Mouse (Mus musculus) lung, embryonic 14.5 days (tissue): Measurements from ENCODE around the gene Six2. TPM values are rescaled to one million over a fixed set of nuclear protein-coding genes. Genes with fewer than 3 reads are reported as not detected.
A peak's percentile ranks its signal among the peaks of the same experiment; 100 is the strongest.

ENCODE experiments used
- ATAC-seq: fragments of 200-750 bp; cut with Nextera tagmentation; 2 replicates; pipeline ENCODE4 v1.8.0; 2017; ENCODE audit warnings: mild to moderate bottlenecking, moderate TSS enrichment, moderate library complexity; ENCODE audit not compliant: insufficient read depth
- DNase-seq: peaks from one replicate; pipeline ENCODE4 v3.0.0-alpha.2; 2015
- H3K27ac ChIP-seq: fragments of 300-500 bp; sonication (generic); 2 replicates; pipeline ENCODE4 v1.5.1; 2014; ENCODE audit warnings: low read depth, mild to moderate bottlenecking, moderate library complexity
- H3K27me3 ChIP-seq: fragments of 300-500 bp; sonication (generic); 2 replicates; pipeline ENCODE4 v1.6.1; 2014; ENCODE audit warnings: low read length, control low read depth; ENCODE audit not compliant: insufficient read depth
- H3K36me3 ChIP-seq: fragments of 300-500 bp; sonication (generic); 2 replicates; pipeline ENCODE4 v1.6.1; 2014; ENCODE audit warnings: control low read depth; ENCODE audit not compliant: insufficient read depth
- H3K4me1 ChIP-seq: fragments of 300-500 bp; sonication (generic); 2 replicates; pipeline ENCODE4 v1.6.1; 2014; ENCODE audit warnings: antibody characterized with exemption, control low read depth; ENCODE audit not compliant: insufficient read depth
- H3K4me2 ChIP-seq: fragments of 300-500 bp; sonication (generic); 2 replicates; pipeline ENCODE4 v1.6.1; 2014; ENCODE audit warnings: mild to moderate bottlenecking
- H3K4me3 ChIP-seq: fragments of 300-500 bp; sonication (generic); 2 replicates; pipeline ENCODE4 v1.5.1; 2014; ENCODE audit warnings: low read depth, low read length
- H3K9ac ChIP-seq: fragments of 300-500 bp; sonication (generic); 2 replicates; pipeline ENCODE4 v1.6.1; 2014
- H3K9me3 ChIP-seq: fragments of 300-500 bp; sonication (generic); 2 replicates; pipeline ENCODE4 v1.6.1; 2016; ENCODE audit warnings: low read depth, low read length, control low read depth
- CTCF ChIP-seq: IDR thresholded peaks from 2 replicates; pipeline ENCODE4 v1.5.1; 2016; ENCODE audit warnings: antibody characterized with exemption, low read depth
- WGBS: fragments of 180-500 bp; shearing (Covaris S2); extraction: QIAGEN DNeasy Blood & Tissue Kit; methylation state at CpG from one replicate; pipeline ENCODE4 v1.1.7; 2014; 5-methylcytosine and 5-hydroxymethylcytosine counted together
- polyA plus RNA-seq: library from polyadenylated mRNA; unstranded; fragments of >200 nt; fragmentation: Nextera tagmentation; extraction: Ambion mirVana; gene quantifications from 2 replicates; pipeline ENCODE4 v1.2.1, GENCODE M21; 2014

Gene Six2
- polyA plus RNA-seq, 1 experiment from 2014 or later, result not detected

DNA sequence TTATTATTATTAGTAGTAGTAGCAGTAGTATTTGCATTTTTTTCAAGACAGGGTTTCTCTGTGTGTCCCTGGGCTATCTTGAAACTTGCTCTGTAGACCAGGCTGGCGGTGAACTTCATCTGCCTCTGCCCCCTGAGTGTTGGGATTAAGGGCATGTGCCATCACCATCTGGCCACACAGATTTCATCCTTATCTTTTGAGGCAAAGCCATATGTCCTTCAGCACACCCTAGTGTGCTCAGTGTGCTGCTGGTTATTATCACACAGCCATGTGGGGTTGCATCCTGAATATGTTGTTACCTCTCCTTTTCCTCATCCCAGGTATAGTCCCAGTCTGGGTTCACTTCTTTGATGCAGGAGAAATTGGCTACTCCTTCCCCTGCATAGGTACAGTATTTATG lies 28.1 kb downstream of the Six2 start:
- H3K27me3 ChIP-seq, result peaks cover 14% of the 10 kb centered on the region; the same call in 1 of the 2 replicates
- no peaks in the 10 kb centered on the region for H3K36me3 ChIP-seq
- WGBS, result 82% methylated on average over 1 of the region's 1 CpGs

DNA sequence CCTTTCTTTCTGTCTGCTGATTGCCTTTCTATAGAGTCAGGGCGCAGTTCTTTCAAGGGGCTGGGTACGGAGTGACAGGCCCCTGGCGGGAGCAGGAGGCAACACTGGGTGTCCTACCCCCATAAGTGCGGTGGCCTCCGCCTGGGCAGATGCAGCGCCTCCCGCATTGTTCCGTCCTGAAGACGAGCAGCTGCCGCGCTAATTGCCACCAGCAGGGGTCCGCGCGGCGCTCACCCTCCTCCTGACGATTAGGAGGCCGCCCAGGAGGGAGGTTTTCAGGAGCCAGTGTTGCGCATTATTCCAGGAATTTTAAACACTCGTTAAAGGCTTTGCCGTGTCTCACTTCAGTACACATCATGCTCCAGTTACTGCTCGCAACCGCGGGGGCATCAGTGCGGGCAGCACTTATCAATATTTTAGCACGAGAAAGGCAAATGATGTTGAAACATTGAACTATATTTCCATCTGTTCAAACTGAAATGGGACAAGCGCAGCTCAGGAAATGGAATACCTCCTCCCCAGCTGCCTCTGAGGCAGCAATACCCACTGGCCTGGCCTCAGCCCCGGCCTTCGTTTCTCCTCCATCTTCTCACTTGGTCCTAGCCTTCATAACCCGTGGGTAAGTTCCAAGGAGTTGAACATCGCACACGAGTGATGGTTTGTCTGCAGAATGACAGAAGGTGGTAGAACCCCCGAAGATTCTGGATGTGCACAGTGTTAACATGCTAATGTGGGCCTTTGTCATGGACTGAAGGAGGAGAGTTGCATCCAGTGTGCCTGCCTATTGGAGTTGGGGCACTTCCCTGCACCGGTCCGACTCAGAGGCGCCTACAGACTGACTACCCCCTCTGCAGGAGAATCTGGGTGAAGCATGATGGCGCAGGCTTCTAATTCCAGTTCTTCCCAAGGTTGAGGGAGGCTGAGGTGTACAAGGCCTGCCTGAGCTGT lies 42.1 kb downstream of the Six2 start:
- Histone ChIP-seq H3K9me3 (no peaks in the 10 kb centered on the region), H3K4me3 (peak overlapping the region; percentile 25), H3K27ac (no peak overlapping the region), H3K36me3 (no peaks in the 10 kb centered on the region), H3K27me3 (peaks cover 39% of the 10 kb centered on the region), H3K9ac (no peak overlapping the region), H3K4me1 (no peaks in the 10 kb centered on the region), H3K4me2 (peak overlapping the region; percentile 68)
- ATAC-seq (peak; percentile 80; the same call in 1 of the 2 replicates), DNase-seq (peak; percentile 84)
- WGBS, result 3% methylated on average over 36 of the region's 36 CpGs
- TF ChIP-seq CTCF, result peak; percentile 86

More for the DNA sequence above, 28.1 kb downstream of the Six2 start:
- TF ChIP-seq CTCF, result no peak
- no peak for DNase-seq
- no peak for ATAC-seq
- Histone ChIP-seq H3K9ac (no peak overlapping the region), H3K4me1 (no peaks in the 10 kb centered on the region), H3K27ac (no peak overlapping the region), H3K4me3 (no peak overlapping the region), H3K9me3 (no peaks in the 10 kb centered on the region), H3K4me2 (no peak overlapping the region)

DNA sequence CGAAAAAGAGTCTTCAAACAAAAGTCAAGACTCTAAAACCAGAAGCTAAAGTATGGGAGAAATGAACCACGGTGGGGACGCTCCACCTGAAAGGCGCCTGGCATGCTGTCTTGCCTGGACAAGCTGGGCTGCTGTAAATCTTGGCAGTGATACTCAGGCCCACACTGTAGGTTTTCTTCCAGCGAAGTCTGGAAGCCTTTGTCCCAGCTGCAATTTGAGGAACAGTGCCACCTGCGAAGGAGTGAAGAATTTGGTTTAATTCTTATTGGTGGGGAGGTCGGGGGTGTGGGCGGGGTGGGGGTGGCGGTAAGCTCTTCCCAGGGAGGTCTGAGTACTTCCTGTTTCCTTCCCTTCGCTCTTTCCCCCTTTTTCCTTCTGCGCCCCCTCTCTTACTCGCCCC lies 42.8 kb downstream of the Six2 start:
- peak; percentile 32 for ATAC-seq
- H3K27me3 ChIP-seq, result peaks cover 43% of the 10 kb centered on the region

DNA sequence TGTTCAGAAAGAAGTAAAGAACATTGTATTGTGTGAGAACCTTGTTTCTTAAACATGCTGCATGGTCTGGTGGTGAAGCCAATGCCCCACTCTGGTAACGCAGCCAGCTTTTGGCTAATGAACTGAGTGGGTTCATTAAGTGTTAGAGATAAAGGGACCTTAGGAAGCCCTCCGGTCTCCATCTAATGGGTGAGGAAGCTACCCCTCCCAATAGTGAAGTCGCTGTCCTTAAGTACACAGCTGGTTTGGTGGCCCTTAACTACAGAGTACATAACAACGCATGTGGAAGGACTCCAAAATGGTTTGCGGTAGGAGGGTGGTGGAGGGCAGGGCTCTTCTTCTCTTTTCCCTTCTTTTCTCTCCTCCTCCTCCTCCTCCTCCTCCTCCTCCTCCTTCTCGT lies 50.2 kb downstream of the Six2 start:
- Histone ChIP-seq H3K4me3 (no peak overlapping the region), H3K27me3 (peaks cover 35% of the 10 kb centered on the region), H3K36me3 (no peaks in the 10 kb centered on the region), H3K9ac (no peak overlapping the region), H3K27ac (no peak overlapping the region), H3K4me1 (no peaks in the 10 kb centered on the region), H3K4me2 (no peak overlapping the region), H3K9me3 (no peaks in the 10 kb centered on the region)
- no peak for TF ChIP-seq CTCF
- DNase-seq (no peak), ATAC-seq (no peak)
- 53% methylated on average over 5 of the region's 6 CpGs for WGBS

More for the DNA sequence above, 42.8 kb downstream of the Six2 start:
- Histone ChIP-seq H3K4me3 (peak overlapping the region; percentile 25), H3K36me3 (no peaks in the 10 kb centered on the region), H3K4me1 (no peaks in the 10 kb centered on the region), H3K9ac (no peak overlapping the region), H3K4me2 (peak overlapping the region; percentile 68), H3K9me3 (no peaks in the 10 kb centered on the region), H3K27ac (no peak overlapping the region)
- DNase-seq, result no peak
- no peak for TF ChIP-seq CTCF
- 12% methylated on average over 11 of the region's 12 CpGs for WGBS

Other genes starting within 250 kb of the Six2 start
- gene Six3, start 74.7 kb downstream of the Six2 start, polyA plus RNA-seq, result not detected in 2 replicates